Mouse (Mus musculus): ENCODE data around the gene Aoc2.

DNA sequence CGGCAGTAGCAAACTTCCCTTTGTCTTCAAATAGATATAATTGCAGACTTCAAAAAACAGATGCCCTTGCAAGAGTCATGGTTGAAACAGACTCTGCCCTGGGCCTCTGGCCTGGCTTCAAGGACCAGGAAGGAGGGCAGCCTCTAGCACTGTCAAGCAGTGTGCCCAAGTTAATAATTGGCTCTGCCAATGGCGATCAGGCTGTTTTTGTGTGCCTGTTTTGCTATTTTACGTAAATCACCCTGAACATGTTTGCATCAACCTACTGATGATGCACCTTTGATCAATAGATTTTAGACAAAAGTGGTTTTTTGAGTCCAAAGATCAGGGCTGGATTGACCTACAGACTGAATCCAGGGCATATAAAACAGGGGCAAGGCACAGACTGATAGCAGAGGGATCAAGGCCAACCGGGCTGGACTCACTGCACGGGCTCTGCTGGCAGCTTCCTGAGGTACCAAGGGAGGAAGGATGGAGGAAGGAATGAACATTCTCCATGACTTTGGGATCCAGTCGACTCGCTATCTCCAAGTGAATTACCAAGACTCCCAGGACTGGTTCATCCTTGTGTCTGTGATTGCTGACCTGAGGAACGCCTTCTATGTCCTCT lies 42.6 kb downstream of the Aoc2 start, which contains the start of gene G6pc:
- no peak for TF ChIP-seq CTCF (IDR thresholded peaks at IDR 0.05; ENCODE audit: insufficient read depth, low read depth, low read length)
- no peak for TF ChIP-seq POLR2A (IDR thresholded peaks at IDR 0.05; ENCODE audit: insufficient read depth, low read depth, low read length)
